Mouse (Mus musculus) lung, postnatal 0 days (tissue): Measurements from ENCODE around the gene Slc19a3. TPM values are rescaled to one million over a fixed set of nuclear protein-coding genes. Genes with fewer than 3 reads are reported as not detected.
"Not testable (repeated sequence)": the region's sequence is repeated elsewhere in the genome, so short reads cannot be mapped to it uniquely, and the experiment has no call there.

Source experiments
- ATAC-seq: fragments of 200-750 bp; cut with Nextera tagmentation; 2 replicates; pipeline ENCODE4 v1.8.0; 2017; ENCODE audit warnings: moderate library complexity
- DNase-seq: peaks from one replicate; pipeline ENCODE4 v3.0.0-alpha.2; 2016; ENCODE audit warnings: low spot score
- H3K27ac ChIP-seq: fragments of 300-500 bp; sonication (generic); 2 replicates; pipeline ENCODE4 v1.5.1; 2014; ENCODE audit warnings: antibody characterized with exemption, mild to moderate bottlenecking, low read length, mixed read lengths
- H3K27me3 ChIP-seq: fragments of 300-500 bp; sonication (generic); replicated peaks from 2 replicates; pipeline ENCODE4 v1.6.1; 2014; ENCODE audit warnings: low read length, mixed read lengths; ENCODE audit not compliant: insufficient read depth
- H3K36me3 ChIP-seq: fragments of 300-500 bp; sonication (generic); 2 replicates; pipeline ENCODE4 v1.6.1; 2014; ENCODE audit warnings: low read length, mixed read lengths; ENCODE audit not compliant: insufficient read depth
- H3K4me1 ChIP-seq: fragments of 300-500 bp; sonication (generic); 2 replicates; pipeline ENCODE4 v1.6.1; 2014; ENCODE audit warnings: antibody characterized with exemption, low read depth, low read length, mixed read lengths; ENCODE audit not compliant: insufficient read depth
- H3K4me2 ChIP-seq: fragments of 300-500 bp; sonication (generic); replicated peaks from 2 replicates; pipeline ENCODE4 v1.6.1; 2014; ENCODE audit warnings: low read depth, mild to moderate bottlenecking, low read length, moderate library complexity, mixed read lengths
- H3K4me3 ChIP-seq: fragments of 300-500 bp; sonication (generic); 2 replicates; pipeline ENCODE4 v1.5.1; 2014; ENCODE audit warnings: low read depth, low read length
- H3K9ac ChIP-seq: fragments of 300-500 bp; sonication (generic); replicated peaks from 2 replicates; pipeline ENCODE4 v1.6.1; 2014; ENCODE audit warnings: low read depth, mild to moderate bottlenecking
- H3K9me3 ChIP-seq: fragments of 300-500 bp; sonication (generic); 2 replicates; pipeline ENCODE4 v1.6.1; 2016; ENCODE audit warnings: low read length, mixed read lengths
- CTCF ChIP-seq: IDR thresholded peaks from 2 replicates; pipeline ENCODE4 v1.5.1; 2016; ENCODE audit warnings: antibody characterized with exemption, mild to moderate bottlenecking
- EP300 ChIP-seq: IDR thresholded peaks from 2 replicates; pipeline ENCODE4 v1.6.1; 2016; ENCODE audit warnings: antibody characterized with exemption, mild to moderate bottlenecking, control low read depth
- WGBS: fragments of 180-500 bp; shearing (Covaris S2); extraction: QIAGEN DNeasy Blood & Tissue Kit; methylation state at CpG from one replicate; pipeline ENCODE4 v1.1.7; 2014; 5-methylcytosine and 5-hydroxymethylcytosine counted together
- polyA plus RNA-seq: library from polyadenylated mRNA; unstranded; fragments of >200 nt; fragmentation: Nextera tagmentation; extraction: Ambion mirVana; gene quantifications from 2 replicates; pipeline ENCODE4 v1.2.1, GENCODE M21; 2015

The Slc19a3 gene
- polyA plus RNA-seq, 1 experiment from 2014 or later = 2.1 TPM

- H3K27me3 ChIP-seq = no peaks in the 10 kb centered on the region
- no peaks in the 10 kb centered on the region for H3K36me3 ChIP-seq
- no peak overlapping the region for H3K27ac ChIP-seq
- no peak overlapping the region for H3K4me3 ChIP-seq
- H3K4me2 ChIP-seq = no peak overlapping the region
- H3K9ac ChIP-seq = no peak overlapping the region
- no peaks in the 10 kb centered on the region for H3K4me1 ChIP-seq
- H3K9me3 ChIP-seq = no peaks in the 10 kb centered on the region
- TF ChIP-seq CTCF (no peak), EP300 (no peak)
- ATAC-seq = no peak
- no peak for DNase-seq
- 58% methylated on average over 1 of the region's 1 CpGs for WGBS
Measured at GRCm38 (mm10) chr1:83016556-83016955, 21.7 kb downstream of the Slc19a3 start.

- H3K4me2 ChIP-seq = no peak overlapping the region
- TF ChIP-seq EP300 (no peak), CTCF (no peak)
- no peak overlapping the region for H3K9ac ChIP-seq
- DNase-seq (no peak), ATAC-seq (no peak)
- H3K4me1 ChIP-seq = no peaks in the 10 kb centered on the region
- H3K27me3 ChIP-seq = no peaks in the 10 kb centered on the region
- no peaks in the 10 kb centered on the region for H3K36me3 ChIP-seq
- 0 out of 2 replicates have a peak, but pooled peaks cover 2% of the 10 kb centered on the region for H3K9me3 ChIP-seq
- H3K4me3 ChIP-seq = no peak overlapping the region
- 48% methylated on average over 10 of the region's 10 CpGs for WGBS
- H3K27ac ChIP-seq = no peak overlapping the region
Measured at GRCm38 (mm10) chr1:83015329-83015879, 22.8 kb downstream of the Slc19a3 start.

DNA sequence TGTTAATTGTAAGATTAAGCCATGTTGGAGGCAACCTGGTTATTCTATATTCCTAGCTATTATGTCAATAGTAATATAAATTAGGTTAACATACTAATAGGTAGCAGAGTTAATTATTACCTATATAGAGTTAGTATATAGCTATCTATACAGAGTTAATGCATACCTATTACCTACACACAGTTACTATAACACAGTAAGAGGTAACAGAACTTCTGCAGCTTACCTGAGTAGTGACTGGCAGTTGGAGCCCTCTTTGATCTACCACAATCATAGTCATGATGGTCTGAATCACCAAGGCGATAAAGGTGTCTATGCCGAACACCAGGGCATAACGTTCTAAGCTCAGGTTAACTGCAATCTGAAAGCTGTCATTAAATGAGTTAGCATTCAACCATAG, 23.8 kb downstream of the Slc19a3 start:
- Histone ChIP-seq H3K27me3 (no peaks in the 10 kb centered on the region), H3K9me3 (0 out of 2 replicates have a peak, but pooled peaks cover 2% of the 10 kb centered on the region), H3K4me3 (no peak overlapping the region), H3K4me2 (no peak overlapping the region), H3K4me1 (no peaks in the 10 kb centered on the region), H3K9ac (no peak overlapping the region), H3K36me3 (no peaks in the 10 kb centered on the region), H3K27ac (no peak overlapping the region)
- 91% methylated on average over 3 of the region's 3 CpGs for WGBS
- TF ChIP-seq CTCF (no peak), EP300 (no peak)
- DNase-seq (no peak), ATAC-seq (no peak)

- DNase-seq (no peak), ATAC-seq (no peak)
- WGBS = 55% methylated on average over 6 of the region's 6 CpGs
- no peak overlapping the region for H3K4me2 ChIP-seq
- no peak for TF ChIP-seq EP300
- TF ChIP-seq CTCF = no peak
- H3K4me1 ChIP-seq = no peaks in the 10 kb centered on the region
- no peaks in the 10 kb centered on the region for H3K36me3 ChIP-seq
- H3K27me3 ChIP-seq = no peaks in the 10 kb centered on the region
- no peak overlapping the region for H3K4me3 ChIP-seq
- H3K27ac ChIP-seq = no peak overlapping the region
- H3K9me3 ChIP-seq = 0 out of 2 replicates have a peak, but pooled peaks cover 2% of the 10 kb centered on the region
- no peak overlapping the region for H3K9ac ChIP-seq
Measured at GRCm38 (mm10) chr1:83007471-83007870, 30.8 kb downstream of the Slc19a3 start.

GRCm38 (mm10) chr1:83006218-83007179, 31.7 kb downstream of the Slc19a3 start:
- Histone ChIP-seq H3K27me3 (no peaks in the 10 kb centered on the region), H3K36me3 (no peaks in the 10 kb centered on the region), H3K4me1 (no peaks in the 10 kb centered on the region), H3K4me3 (no peak overlapping the region), H3K27ac (no peak overlapping the region), H3K9ac (no peak overlapping the region), H3K4me2 (no peak overlapping the region), H3K9me3 (0 out of 2 replicates have a peak, but pooled peaks cover 2% of the 10 kb centered on the region)
- DNase-seq = peak; percentile 14
- 58% methylated on average over 8 of the region's 8 CpGs for WGBS
- TF ChIP-seq CTCF (no peak), EP300 (no peak)
- ATAC-seq = peak; percentile 73

GRCm38 (mm10) chr1:83000306-83000705, 37.9 kb downstream of the Slc19a3 start, which contains the start of gene Gm47959:
Gene Gm47959 (plus strand): TSS chr1:83000548.
- not testable (repeated sequence) for H3K9me3 ChIP-seq, ATAC-seq, DNase-seq, H3K27me3 ChIP-seq, H3K27ac ChIP-seq, H3K9ac ChIP-seq, H3K4me1 ChIP-seq, H3K36me3 ChIP-seq, H3K4me2 ChIP-seq, H3K4me3 ChIP-seq
- 89% methylated on average over 5 of the region's 9 CpGs for WGBS
